Mouse (Mus musculus): ENCODE measurements around the gene Slc1a2. TPM values are rescaled to one million over a fixed set of nuclear protein-coding genes. Genes with fewer than 3 reads are reported as not detected.

Slc1a2 gene
- polyA plus RNA-seq, 1 experiment from 2014 or later: 0.72 TPM

DNA sequence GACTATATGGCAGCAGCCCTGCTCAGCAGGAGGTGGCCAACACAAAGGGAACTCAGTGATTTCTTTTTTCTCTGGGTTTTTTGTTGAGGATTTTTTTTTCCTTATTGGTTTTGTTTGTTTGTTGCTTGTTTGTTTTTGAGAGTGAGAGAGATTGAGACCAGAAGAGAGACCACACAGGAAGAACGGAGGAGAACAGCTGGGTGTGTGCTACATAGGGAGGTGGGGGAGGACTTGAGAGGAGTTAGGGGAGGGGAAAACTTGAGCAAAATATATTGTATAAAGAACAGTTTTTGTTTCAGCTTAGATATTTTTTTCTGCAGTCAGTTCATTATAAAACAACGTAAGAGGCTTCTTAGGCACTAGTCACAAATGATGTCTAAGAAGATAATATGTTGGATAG lies 139.7 kb downstream of the Slc1a2 start:
- 56% methylated on average over 2 of the region's 2 CpGs for WGBS

DNA sequence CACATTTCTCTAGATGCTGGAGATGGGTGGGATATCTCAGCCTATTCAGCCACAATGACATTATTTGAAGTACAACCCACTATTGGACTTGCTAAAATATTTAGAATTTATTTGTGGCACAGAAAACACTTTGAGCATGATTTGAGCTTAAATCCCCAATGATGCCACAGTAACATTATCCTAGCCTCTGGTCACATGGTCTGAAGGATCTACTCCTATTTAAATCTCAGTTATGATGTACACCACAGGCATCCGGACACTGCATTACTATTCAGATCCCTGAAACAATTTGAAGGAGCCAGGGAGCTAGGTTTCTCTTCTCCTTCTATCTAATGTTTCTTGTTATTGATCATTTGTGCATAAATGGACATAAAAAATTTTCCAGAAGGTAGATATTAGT lies 143.4 kb downstream of the Slc1a2 start:
- H3K27ac ChIP-seq (replicated peaks): no peak overlapping the region
- H3K4me2 ChIP-seq (replicated peaks): no peak overlapping the region
- no peaks in the 10 kb centered on the region for H3K4me1 ChIP-seq
- H3K36me3 ChIP-seq: no peaks in the 10 kb centered on the region
- H3K9ac ChIP-seq: no peak overlapping the region
- no peak for ATAC-seq (ENCODE audit: insufficient number of reproducible peaks, low FRiP score, low TSS enrichment, low read depth)
- WGBS: 78% methylated on average over 1 of the region's 1 CpGs
- H3K9me3 ChIP-seq (replicated peaks): no peaks in the 10 kb centered on the region
- no peak overlapping the region for H3K4me3 ChIP-seq (replicated peaks)
- H3K27me3 ChIP-seq: no peaks in the 10 kb centered on the region

More for the DNA sequence above, 139.7 kb downstream of the Slc1a2 start:
- Histone ChIP-seq H3K36me3 (no peaks in the 10 kb centered on the region), H3K9ac (no peak overlapping the region), H3K4me2 (replicated peaks) (no peak overlapping the region), H3K9me3 (replicated peaks) (no peaks in the 10 kb centered on the region), H3K27me3 (no peaks in the 10 kb centered on the region), H3K4me3 (replicated peaks) (no peak overlapping the region), H3K27ac (replicated peaks) (no peak overlapping the region), H3K4me1 (no peaks in the 10 kb centered on the region)
- ATAC-seq (ENCODE audit: insufficient number of reproducible peaks, low FRiP score, low TSS enrichment, low read depth): no peak

DNA sequence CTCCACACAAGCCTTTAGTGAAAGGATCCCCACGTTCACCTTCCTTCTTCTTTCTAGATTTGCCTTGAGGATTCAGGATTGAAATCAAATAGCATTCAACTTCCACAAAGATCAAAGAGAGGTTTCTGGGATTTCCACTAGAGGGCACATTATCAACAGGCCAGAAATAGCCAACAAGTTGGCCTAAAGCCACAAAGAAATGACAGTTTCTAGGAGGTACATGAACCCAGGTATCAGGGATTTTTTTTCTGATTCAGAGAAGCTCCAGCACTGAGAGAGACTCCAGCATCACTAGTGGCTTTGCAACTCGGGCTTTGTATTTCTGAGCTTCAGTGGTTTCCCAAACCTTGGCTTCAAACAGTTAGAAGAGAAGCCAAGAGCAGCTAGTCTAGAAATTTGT lies 145.7 kb downstream of the Slc1a2 start:
- WGBS: 36% methylated on average over 2 of the region's 2 CpGs
- ATAC-seq (ENCODE audit: insufficient number of reproducible peaks, low FRiP score, low TSS enrichment, low read depth): no peak

DNA sequence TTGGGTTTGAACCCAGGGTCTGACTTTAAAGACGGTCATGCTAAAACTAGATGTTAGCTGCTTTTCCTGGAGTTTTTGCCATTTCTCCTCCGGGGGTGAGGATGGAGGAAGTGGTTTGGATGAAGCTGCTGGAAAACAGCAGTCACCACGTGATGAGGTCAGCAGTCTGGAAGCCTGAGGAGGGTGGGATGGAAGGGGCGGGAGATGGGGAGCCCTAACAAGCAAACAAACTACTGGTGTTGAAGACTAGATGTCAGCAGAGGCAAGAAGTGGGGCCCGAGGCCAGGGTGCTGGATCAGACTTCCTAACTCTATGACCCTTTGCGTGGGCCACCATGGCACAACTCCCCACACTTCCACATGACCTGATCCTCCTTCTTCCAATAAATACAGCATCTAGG lies 146.8 kb downstream of the Slc1a2 start:
- H3K27me3 ChIP-seq: no peaks in the 10 kb centered on the region
- 70% methylated on average over 6 of the region's 6 CpGs for WGBS
- H3K36me3 ChIP-seq: no peaks in the 10 kb centered on the region
- no peak overlapping the region for H3K9ac ChIP-seq
- peaks cover 7% of the 10 kb centered on the region; the same call in 1 of the 2 replicates for H3K4me1 ChIP-seq
- H3K4me3 ChIP-seq (replicated peaks): no peak overlapping the region
- no peaks in the 10 kb centered on the region for H3K9me3 ChIP-seq (replicated peaks)
- no peak for ATAC-seq (ENCODE audit: insufficient number of reproducible peaks, low FRiP score, low TSS enrichment, low read depth)
- H3K4me2 ChIP-seq (replicated peaks): no peak overlapping the region
- H3K27ac ChIP-seq (replicated peaks): no peak overlapping the region

More for the DNA sequence above, 145.7 kb downstream of the Slc1a2 start:
- no peak overlapping the region for H3K9ac ChIP-seq
- no peaks in the 10 kb centered on the region for H3K36me3 ChIP-seq
- no peak overlapping the region for H3K27ac ChIP-seq (replicated peaks)
- H3K9me3 ChIP-seq (replicated peaks): no peaks in the 10 kb centered on the region
- H3K4me3 ChIP-seq (replicated peaks): no peak overlapping the region
- no peak overlapping the region for H3K4me2 ChIP-seq (replicated peaks)
- H3K4me1 ChIP-seq: 0 out of 2 replicates have a peak, but pooled peaks cover under 1% of the 10 kb centered on the region
- H3K27me3 ChIP-seq: no peaks in the 10 kb centered on the region

DNA sequence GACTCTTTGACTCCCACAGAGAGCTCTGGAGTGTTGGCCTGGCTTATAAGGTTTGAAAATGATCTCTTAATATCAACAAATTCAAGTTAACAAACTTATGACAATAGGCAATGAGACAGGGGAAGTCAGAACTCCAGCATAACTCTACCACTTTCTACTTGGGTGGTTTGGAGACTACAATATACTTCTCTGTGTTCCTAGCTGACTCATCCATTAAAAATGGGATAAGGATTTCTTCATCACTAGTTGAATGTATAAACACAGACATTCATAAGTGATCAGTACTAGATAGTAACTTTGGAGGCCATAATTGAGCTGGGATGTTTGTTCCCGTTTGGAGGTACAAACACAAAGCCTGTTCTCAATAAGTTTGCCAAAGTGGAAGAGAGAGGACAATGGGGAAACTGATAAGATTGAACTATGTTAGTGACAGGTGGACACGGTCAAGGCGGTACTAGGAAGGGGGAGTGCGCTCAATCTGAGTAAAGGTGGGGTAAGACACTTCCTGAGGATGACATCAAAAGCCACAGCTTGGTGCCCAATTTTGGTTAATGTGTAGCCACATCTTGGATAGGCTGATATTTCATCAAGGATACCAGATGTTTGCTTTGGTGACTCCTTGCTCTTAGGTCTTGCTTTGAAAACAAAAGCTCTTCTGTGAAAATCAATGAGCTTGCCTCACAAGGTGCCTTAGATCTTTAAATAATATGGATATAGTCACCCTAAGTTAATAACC lies 147.5 kb downstream of the Slc1a2 start:
- 81% methylated on average over 4 of the region's 4 CpGs for WGBS
- ATAC-seq (ENCODE audit: insufficient number of reproducible peaks, low FRiP score, low TSS enrichment, low read depth): no peak
- H3K9ac ChIP-seq: no peak overlapping the region
- no peaks in the 10 kb centered on the region for H3K36me3 ChIP-seq
- no peaks in the 10 kb centered on the region for H3K9me3 ChIP-seq (replicated peaks)
- no peaks in the 10 kb centered on the region for H3K27me3 ChIP-seq
- no peak overlapping the region for H3K4me2 ChIP-seq (replicated peaks)
- no peak overlapping the region for H3K4me3 ChIP-seq (replicated peaks)
- H3K4me1 ChIP-seq: peaks cover 7% of the 10 kb centered on the region; the same call in 1 of the 2 replicates
- H3K27ac ChIP-seq (replicated peaks): no peak overlapping the region

DNA sequence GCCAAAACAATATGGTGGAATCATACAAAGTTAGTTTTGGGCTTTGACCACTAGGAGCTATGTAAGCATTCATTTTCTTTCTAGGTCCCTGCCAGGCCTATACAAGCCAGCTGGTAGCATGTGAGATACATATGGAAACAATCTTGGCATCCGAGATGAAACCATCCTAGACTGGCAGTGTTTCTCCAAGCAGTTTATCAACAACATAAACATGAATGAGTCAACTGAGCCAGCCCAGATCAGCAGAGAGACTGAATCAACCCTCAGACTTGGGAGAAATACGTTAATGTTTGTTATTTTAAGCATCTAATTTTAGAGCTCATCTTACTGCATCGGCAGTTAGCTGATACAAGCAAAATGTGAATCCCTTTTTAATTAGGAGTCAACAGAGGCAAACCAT lies 149.2 kb downstream of the Slc1a2 start:
- no peak overlapping the region for H3K9ac ChIP-seq
- H3K4me1 ChIP-seq: peaks cover 7% of the 10 kb centered on the region; the same call in 1 of the 2 replicates
- WGBS: 24% methylated on average over 3 of the region's 3 CpGs
- no peak overlapping the region for H3K27ac ChIP-seq (replicated peaks)
- no peak overlapping the region for H3K4me3 ChIP-seq (replicated peaks)
- H3K9me3 ChIP-seq (replicated peaks): no peaks in the 10 kb centered on the region
- no peaks in the 10 kb centered on the region for H3K27me3 ChIP-seq
- no peak overlapping the region for H3K4me2 ChIP-seq (replicated peaks)
- ATAC-seq (ENCODE audit: insufficient number of reproducible peaks, low FRiP score, low TSS enrichment, low read depth): no peak
- no peaks in the 10 kb centered on the region for H3K36me3 ChIP-seq

DNA sequence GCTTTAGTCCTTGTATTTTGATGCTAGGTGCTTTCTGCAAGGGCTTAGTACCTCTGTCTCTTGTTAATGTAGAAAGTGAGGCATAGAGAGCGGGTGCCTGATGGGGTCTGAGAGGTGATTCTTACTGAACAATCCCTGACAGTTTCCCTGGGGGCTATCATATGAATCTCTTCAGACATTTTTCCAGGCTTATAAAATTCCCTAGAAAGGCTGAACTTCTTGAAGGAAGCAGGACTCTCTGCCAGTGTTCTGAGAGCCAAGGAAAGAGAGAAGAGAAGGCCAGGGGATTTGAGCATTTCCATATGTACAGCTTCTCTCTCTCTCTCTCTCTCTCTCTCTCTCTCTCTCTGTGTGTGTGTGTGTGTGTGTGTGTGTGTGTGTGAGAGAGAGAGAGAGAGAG lies 151.0 kb downstream of the Slc1a2 start:
- peaks cover 7% of the 10 kb centered on the region; the same call in 1 of the 2 replicates for H3K4me1 ChIP-seq

DNA sequence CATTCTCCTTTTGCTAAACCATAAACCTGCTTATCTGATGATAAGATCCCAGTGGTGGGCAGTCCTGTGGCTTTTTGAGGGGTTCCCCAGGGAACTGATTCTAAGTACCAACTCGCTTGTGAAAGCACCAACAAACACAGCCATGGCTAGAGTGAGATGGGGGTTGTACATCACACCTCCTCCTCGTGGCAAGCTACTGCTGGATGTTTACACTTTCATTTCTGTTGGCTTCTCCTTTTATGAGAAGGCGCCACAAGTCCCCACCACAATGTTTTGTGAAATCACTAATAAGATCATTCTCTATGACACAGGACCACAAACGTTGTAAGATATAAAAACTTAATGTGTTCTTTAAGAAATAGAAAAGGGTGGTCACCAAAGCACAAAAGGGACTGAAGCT lies 154.3 kb downstream of the Slc1a2 start:
- H3K4me3 ChIP-seq (replicated peaks): no peak overlapping the region
- H3K9ac ChIP-seq: no peak overlapping the region
- H3K27me3 ChIP-seq: no peaks in the 10 kb centered on the region
- no peak overlapping the region for H3K27ac ChIP-seq (replicated peaks)
- no peaks in the 10 kb centered on the region for H3K36me3 ChIP-seq
- no peak overlapping the region for H3K4me2 ChIP-seq (replicated peaks)
- ATAC-seq (ENCODE audit: insufficient number of reproducible peaks, low FRiP score, low TSS enrichment, low read depth): no peak
- peaks cover 7% of the 10 kb centered on the region; the same call in 1 of the 2 replicates for H3K4me1 ChIP-seq
- WGBS: 70% methylated on average over 4 of the region's 4 CpGs
- H3K9me3 ChIP-seq (replicated peaks): no peaks in the 10 kb centered on the region

More for the DNA sequence above, 151.0 kb downstream of the Slc1a2 start:
- Histone ChIP-seq H3K36me3 (no peaks in the 10 kb centered on the region), H3K9me3 (replicated peaks) (no peaks in the 10 kb centered on the region), H3K9ac (no peak overlapping the region), H3K4me2 (replicated peaks) (no peak overlapping the region), H3K27ac (replicated peaks) (peak overlapping the region; percentile 80; the same call in 1 of the 2 replicates), H3K27me3 (no peaks in the 10 kb centered on the region), H3K4me3 (replicated peaks) (no peak overlapping the region)
- ATAC-seq (ENCODE audit: insufficient number of reproducible peaks, low FRiP score, low TSS enrichment, low read depth): no peak
- WGBS: 61% methylated on average over 1 of the region's 1 CpGs

DNA sequence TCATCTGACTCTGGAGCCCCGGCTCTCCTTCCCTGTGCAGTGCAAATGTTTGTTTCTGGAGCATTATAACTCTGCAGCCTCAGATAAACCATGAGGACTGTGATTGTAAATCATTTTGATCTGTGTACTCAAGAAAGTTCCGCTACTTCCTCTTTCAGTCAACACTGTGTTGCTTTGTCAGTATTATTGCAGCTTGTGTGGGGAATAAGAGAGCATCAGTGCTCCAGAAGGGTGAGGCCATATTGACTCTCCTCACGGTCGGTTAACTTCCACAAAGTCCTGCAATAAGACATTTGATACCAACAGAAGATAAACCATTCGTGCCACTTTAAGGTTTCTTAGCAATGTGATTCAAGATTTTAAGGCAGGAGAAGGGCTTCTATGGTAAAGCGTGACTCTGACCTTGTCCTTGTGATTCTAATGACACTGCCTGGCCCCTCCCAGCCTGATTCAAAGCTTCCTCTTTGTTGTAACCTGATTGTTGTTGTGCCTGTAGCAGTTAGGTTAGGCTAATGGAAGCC lies 156.9 kb downstream of the Slc1a2 start:
- no peak overlapping the region for H3K4me2 ChIP-seq (replicated peaks)
- WGBS: 67% methylated on average over 6 of the region's 6 CpGs
- 0 out of 2 replicates have a peak, but pooled peaks cover 13% of the 10 kb centered on the region for H3K36me3 ChIP-seq
- H3K27ac ChIP-seq (replicated peaks): no peak overlapping the region
- H3K9me3 ChIP-seq (replicated peaks): no peaks in the 10 kb centered on the region
- no peak for ATAC-seq (ENCODE audit: insufficient number of reproducible peaks, low FRiP score, low TSS enrichment, low read depth)
- H3K9ac ChIP-seq: no peak overlapping the region
- no peaks in the 10 kb centered on the region for H3K27me3 ChIP-seq
- H3K4me3 ChIP-seq (replicated peaks): no peak overlapping the region
- 0 out of 2 replicates have a peak, but pooled peaks cover 4% of the 10 kb centered on the region for H3K4me1 ChIP-seq

DNA sequence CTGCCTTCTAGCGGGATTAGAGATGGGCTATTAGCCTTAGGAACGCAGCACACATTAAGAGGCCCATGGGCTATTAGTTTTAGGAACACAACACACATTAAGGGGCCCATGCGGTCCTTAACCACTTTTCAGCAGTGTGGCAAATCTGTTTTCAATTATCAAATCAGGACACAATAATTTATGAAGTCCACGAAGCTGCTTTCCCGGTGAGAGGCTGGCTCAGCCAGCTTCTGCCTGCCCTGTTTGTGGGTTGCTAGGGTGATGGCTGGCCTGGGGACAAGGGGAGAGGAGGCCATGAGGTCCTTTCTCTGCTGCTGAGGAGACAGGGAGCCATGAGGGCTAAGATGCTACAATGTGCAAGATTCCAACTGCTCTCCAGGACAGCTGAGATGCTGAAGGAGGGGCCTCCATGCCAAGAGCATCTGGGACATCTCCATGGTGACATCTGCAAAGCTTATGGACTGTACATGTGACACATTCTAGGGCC lies 161.8 kb downstream of the Slc1a2 start:
- Histone ChIP-seq H3K4me1 (peaks cover 13% of the 10 kb centered on the region; the same call in 1 of the 2 replicates), H3K9ac (no peak overlapping the region), H3K4me3 (replicated peaks) (no peak overlapping the region), H3K36me3 (peaks cover 24% of the 10 kb centered on the region; the same call in 1 of the 2 replicates), H3K4me2 (replicated peaks) (no peak overlapping the region), H3K27ac (replicated peaks) (peak overlapping the region; percentile 13; the same call in 1 of the 2 replicates), H3K27me3 (no peaks in the 10 kb centered on the region), H3K9me3 (replicated peaks) (no peaks in the 10 kb centered on the region)
- 31% methylated on average over 5 of the region's 5 CpGs for WGBS
- ATAC-seq (ENCODE audit: insufficient number of reproducible peaks, low FRiP score, low TSS enrichment, low read depth): peak; percentile 51; the same call in 1 of the 2 replicates

DNA sequence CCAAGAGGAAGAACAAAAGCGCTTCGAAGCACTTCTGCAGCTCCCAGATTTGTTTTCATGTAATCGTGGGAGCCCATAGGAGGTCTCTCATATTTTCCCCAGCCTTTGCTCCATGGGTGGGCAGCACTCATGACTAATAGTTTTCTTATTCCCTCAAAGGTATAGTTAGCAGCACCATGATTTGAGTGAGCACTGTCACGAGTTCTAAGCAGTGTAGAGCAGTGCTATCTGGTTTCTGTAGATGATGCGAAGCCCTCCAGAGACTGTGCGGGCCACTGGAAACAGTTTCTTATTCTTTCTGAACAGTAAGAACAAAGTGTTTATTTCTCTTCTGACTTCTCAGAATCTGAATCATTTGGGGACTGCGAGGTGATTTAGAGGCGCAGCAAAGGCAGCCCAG lies 162.3 kb downstream of the Slc1a2 start:
- H3K4me2 ChIP-seq (replicated peaks): no peak overlapping the region
- H3K9ac ChIP-seq: no peak overlapping the region
- H3K9me3 ChIP-seq (replicated peaks): no peaks in the 10 kb centered on the region
- H3K27ac ChIP-seq (replicated peaks): peak overlapping the region; percentile 13; the same call in 1 of the 2 replicates
- ATAC-seq (ENCODE audit: insufficient number of reproducible peaks, low FRiP score, low TSS enrichment, low read depth): no peak
- peaks cover 13% of the 10 kb centered on the region; the same call in 1 of the 2 replicates for H3K4me1 ChIP-seq
- no peaks in the 10 kb centered on the region for H3K27me3 ChIP-seq
- no peak overlapping the region for H3K4me3 ChIP-seq (replicated peaks)
- H3K36me3 ChIP-seq: peaks cover 26% of the 10 kb centered on the region; the same call in 1 of the 2 replicates
- 63% methylated on average over 8 of the region's 8 CpGs for WGBS

Measured in embryonic facial prominence, embryonic 15.5 days (tissue).